Mouse (Mus musculus) testis, postnatal 10 days (tissue): ENCODE data around the gene Ddx56.
A peak's percentile ranks its signal among the peaks of the same experiment; 100 is the strongest.

Source experiments
- DNase-seq: peaks from one replicate; pipeline ENCODE4 v3.0.0; 2021; ENCODE audit warnings: low spot score

Gene Ddx56

GRCm38 (mm10) chr11:6267320-6268254, at the start of gene Ddx56:
Gene Ddx56, minus strand, starts transcription at chr11:6267772.
- DNase-seq: peak; percentile 91

- DNase-seq: no peak
Observed at GRCm38 (mm10) chr11:6316821-6317220, 49.2 kb upstream of the Ddx56 start.

- no peak for DNase-seq
Observed at GRCm38 (mm10) chr11:6313874-6314406, 46.4 kb upstream of the Ddx56 start.

- no peak for DNase-seq
Observed at GRCm38 (mm10) chr11:6308181-6308580, 40.6 kb upstream of the Ddx56 start.

GRCm38 (mm10) chr11:6305943-6306430, 38.4 kb upstream of the Ddx56 start:
- no peak for DNase-seq

- no peak for DNase-seq
Observed at GRCm38 (mm10) chr11:6302793-6303192, 35.2 kb upstream of the Ddx56 start.

GRCm38 (mm10) chr11:6299435-6299834, 31.9 kb upstream of the Ddx56 start:
- DNase-seq: no peak

- DNase-seq: no peak
Observed at GRCm38 (mm10) chr11:6296077-6296476, 28.5 kb upstream of the Ddx56 start.

GRCm38 (mm10) chr11:6294632-6295031, 27.1 kb upstream of the Ddx56 start:
- DNase-seq: no peak

GRCm38 (mm10) chr11:6293601-6294000, 26.0 kb upstream of the Ddx56 start:
- no peak for DNase-seq

- DNase-seq: no peak
Observed at GRCm38 (mm10) chr11:6292988-6293349, 25.4 kb upstream of the Ddx56 start.

- peak; percentile 59 for DNase-seq
Observed at GRCm38 (mm10) chr11:6292116-6292987, 24.8 kb upstream of the Ddx56 start.

GRCm38 (mm10) chr11:6291401-6292115, 24.0 kb upstream of the Ddx56 start, which contains the start of gene Ogdh:
Gene Ogdh, plus strand, starts transcription at chr11:6291633.
- peak; percentile 99 for DNase-seq

- no peak for DNase-seq
Observed at GRCm38 (mm10) chr11:6290883-6291282, 23.3 kb upstream of the Ddx56 start.

GRCm38 (mm10) chr11:6290138-6290537, 22.6 kb upstream of the Ddx56 start:
- no peak for DNase-seq

- no peak for DNase-seq
Observed at GRCm38 (mm10) chr11:6282940-6283339, 15.4 kb upstream of the Ddx56 start.

- no peak for DNase-seq
Observed at GRCm38 (mm10) chr11:6276466-6276865, 8.9 kb upstream of the Ddx56 start.

GRCm38 (mm10) chr11:6275094-6275484, 7.5 kb upstream of the Ddx56 start:
- no peak for DNase-seq

- DNase-seq: peak; percentile 99
Observed at GRCm38 (mm10) chr11:6274387-6275093, 7.0 kb upstream of the Ddx56 start, which contains the start of gene Tmed4. Gene Tmed4, minus strand, starts transcription at chr11:6274870.

GRCm38 (mm10) chr11:6273607-6274006, 6.0 kb upstream of the Ddx56 start:
- no peak for DNase-seq

GRCm38 (mm10) chr11:6266621-6267020, 951 bp downstream of the Ddx56 start:
- DNase-seq: no peak
